Mouse (Mus musculus) hindbrain, embryonic 13.5 days (tissue): ENCODE data around the gene Prdx2. TPM values are rescaled to one million over a fixed set of nuclear protein-coding genes. Genes with fewer than 3 reads are reported as not detected.
A peak's percentile ranks its signal among the peaks of the same experiment; 100 is the strongest.

Source experiments
- ATAC-seq: fragments of 200-750 bp; cut with Nextera tagmentation; 2 replicates; pipeline ENCODE4 v1.8.0; 2017; ENCODE audit warnings: moderate TSS enrichment; ENCODE audit not compliant: low FRiP score
- H3K27ac ChIP-seq: fragments of 300-500 bp; sonication (generic); 2 replicates; pipeline ENCODE4 v1.5.1; 2015; ENCODE audit warnings: inconsistent platforms, mild to moderate bottlenecking, moderate library complexity
- H3K27me3 ChIP-seq: fragments of 300-500 bp; sonication (generic); 2 replicates; pipeline ENCODE4 v1.6.1; 2015; ENCODE audit warnings: mild to moderate bottlenecking, inconsistent platforms
- H3K36me3 ChIP-seq: fragments of 300-500 bp; sonication (generic); 2 replicates; pipeline ENCODE4 v1.6.1; 2015; ENCODE audit warnings: mild to moderate bottlenecking, inconsistent platforms
- H3K4me1 ChIP-seq: fragments of 300-500 bp; sonication (generic); replicated peaks from 2 replicates; pipeline ENCODE4 v1.6.1; 2015; ENCODE audit warnings: inconsistent platforms
- H3K4me2 ChIP-seq: fragments of 300-500 bp; sonication (generic); 2 replicates; pipeline ENCODE4 v1.6.1; 2015; ENCODE audit warnings: inconsistent platforms, mild to moderate bottlenecking, moderate library complexity
- H3K4me3 ChIP-seq: fragments of 300-500 bp; sonication (generic); 2 replicates; pipeline ENCODE4 v1.5.1; 2015; ENCODE audit warnings: mild to moderate bottlenecking, inconsistent platforms
- H3K9ac ChIP-seq: fragments of 300-500 bp; sonication (generic); 2 replicates; pipeline ENCODE4 v1.6.1; 2015; ENCODE audit warnings: mild to moderate bottlenecking, inconsistent platforms
- H3K9me3 ChIP-seq: fragments of 300-500 bp; sonication (generic); 2 replicates; pipeline ENCODE4 v1.6.1; 2016; ENCODE audit warnings: inconsistent platforms
- WGBS: fragments of 180-500 bp; shearing (Covaris S2); methylation state at CpG from one replicate; pipeline ENCODE4 v1.1.7; 2015; 5-methylcytosine and 5-hydroxymethylcytosine counted together
- polyA plus RNA-seq: library from polyadenylated mRNA; unstranded; fragments of >200 nt; fragmentation: Nextera tagmentation; extraction: Ambion mirVana; gene quantifications from 2 replicates; pipeline ENCODE4 v1.2.1, GENCODE M21; 2015

Prdx2 gene
- polyA plus RNA-seq, 1 experiment from 2014 or later: 1,362 TPM

- H3K27me3 ChIP-seq: peaks cover 24% of the 10 kb centered on the region
- no peak for ATAC-seq
- 54% methylated on average over 2 of the region's 2 CpGs for WGBS
- H3K4me3 ChIP-seq: no peak overlapping the region
- peaks cover 23% of the 10 kb centered on the region for H3K36me3 ChIP-seq
- no peak overlapping the region for H3K27ac ChIP-seq
- H3K9me3 ChIP-seq: no peaks in the 10 kb centered on the region
- no peaks in the 10 kb centered on the region for H3K4me1 ChIP-seq
- no peak overlapping the region for H3K4me2 ChIP-seq
- no peak overlapping the region for H3K9ac ChIP-seq
These were observed 12.6 kb upstream of the Prdx2 start for GRCm38 (mm10) chr8:84956768-84957167.

GRCm38 (mm10) chr8:84959811-84960210 is 9.6 kb upstream of the Prdx2 start:
- Histone ChIP-seq H3K27me3 (0 out of 2 replicates have a peak, but pooled peaks cover 2% of the 10 kb centered on the region), H3K27ac (no peak overlapping the region), H3K4me1 (peaks cover under 1% of the 10 kb centered on the region), H3K9me3 (no peaks in the 10 kb centered on the region), H3K4me2 (no peak overlapping the region), H3K9ac (no peak overlapping the region), H3K4me3 (no peak overlapping the region), H3K36me3 (peaks cover 23% of the 10 kb centered on the region)
- WGBS: 92% methylated on average over 7 of the region's 7 CpGs
- no peak for ATAC-seq

- Histone ChIP-seq H3K27me3 (no peaks in the 10 kb centered on the region), H3K9ac (no peak overlapping the region), H3K4me2 (no peak overlapping the region), H3K4me3 (no peak overlapping the region), H3K36me3 (peaks cover 10% of the 10 kb centered on the region), H3K9me3 (no peaks in the 10 kb centered on the region), H3K4me1 (peaks cover 32% of the 10 kb centered on the region), H3K27ac (no peak overlapping the region)
- ATAC-seq: no peak
- WGBS: 92% methylated on average over 4 of the region's 4 CpGs
These were observed 5.4 kb upstream of the Prdx2 start for GRCm38 (mm10) chr8:84963952-84964351.

GRCm38 (mm10) chr8:84965731-84966291 is 3.6 kb upstream of the Prdx2 start:
- H3K9ac ChIP-seq: peak overlapping the region; percentile 80
- WGBS: under 1% methylated on average over 41 of the region's 41 CpGs
- peak; percentile 77 for ATAC-seq

GRCm38 (mm10) chr8:84966603-84967002 is 2.8 kb upstream of the Prdx2 start:
- ATAC-seq: no peak
- H3K9ac ChIP-seq: no peak overlapping the region

More at GRCm38 (mm10) chr8:84965731-84966291, 3.6 kb upstream of the Prdx2 start:
- peak overlapping the region; percentile 62 for H3K4me3 ChIP-seq
- no peaks in the 10 kb centered on the region for H3K27me3 ChIP-seq
- H3K27ac ChIP-seq: peak overlapping the region; percentile 70
- H3K9me3 ChIP-seq: no peaks in the 10 kb centered on the region
- H3K4me2 ChIP-seq: peak overlapping the region; percentile 92
- H3K36me3 ChIP-seq: peaks cover 5% of the 10 kb centered on the region
- peaks cover 38% of the 10 kb centered on the region for H3K4me1 ChIP-seq

GRCm38 (mm10) chr8:84967532-84968304 is 1.7 kb upstream of the Prdx2 start:
- Histone ChIP-seq H3K9ac (no peak overlapping the region), H3K4me2 (no peak overlapping the region), H3K27ac (no peak overlapping the region), H3K36me3 (peaks cover 21% of the 10 kb centered on the region), H3K4me3 (no peak overlapping the region), H3K4me1 (peaks cover 50% of the 10 kb centered on the region), H3K27me3 (no peaks in the 10 kb centered on the region), H3K9me3 (no peaks in the 10 kb centered on the region)
- WGBS: 90% methylated on average over 13 of the region's 13 CpGs
- no peak for ATAC-seq

More at GRCm38 (mm10) chr8:84966603-84967002, 2.8 kb upstream of the Prdx2 start:
- H3K9me3 ChIP-seq: no peaks in the 10 kb centered on the region
- H3K27me3 ChIP-seq: no peaks in the 10 kb centered on the region
- H3K4me3 ChIP-seq: peak overlapping the region; percentile 62; the same call in 1 of the 2 replicates
- H3K36me3 ChIP-seq: peaks cover 10% of the 10 kb centered on the region
- 58% methylated on average over 3 of the region's 3 CpGs for WGBS
- peak overlapping the region; percentile 92 for H3K4me2 ChIP-seq
- no peak overlapping the region for H3K27ac ChIP-seq
- H3K4me1 ChIP-seq: peaks cover 46% of the 10 kb centered on the region

- no peaks in the 10 kb centered on the region for H3K27me3 ChIP-seq
- H3K4me1 ChIP-seq: peaks cover 50% of the 10 kb centered on the region
- H3K9ac ChIP-seq: peak overlapping the region; percentile 90
- H3K4me2 ChIP-seq: peak overlapping the region; percentile 98
- peak overlapping the region; percentile 91 for H3K27ac ChIP-seq
- H3K36me3 ChIP-seq: peaks cover 30% of the 10 kb centered on the region
- 13% methylated on average over 2 of the region's 2 CpGs for WGBS
- H3K4me3 ChIP-seq: peak overlapping the region; percentile 74
- no peaks in the 10 kb centered on the region for H3K9me3 ChIP-seq
- ATAC-seq: no peak
These were observed 737 bp upstream of the Prdx2 start for GRCm38 (mm10) chr8:84968650-84969049.

GRCm38 (mm10) chr8:84970135-84970790 is 876 bp downstream of the Prdx2 start:
- peaks cover 57% of the 10 kb centered on the region for H3K4me1 ChIP-seq
- WGBS: 8% methylated on average over 21 of the region's 21 CpGs
- no peaks in the 10 kb centered on the region for H3K9me3 ChIP-seq
- peak overlapping the region; percentile 91 for H3K27ac ChIP-seq
- peak overlapping the region; percentile 98 for H3K4me2 ChIP-seq
- H3K36me3 ChIP-seq: peaks cover 41% of the 10 kb centered on the region
- H3K4me3 ChIP-seq: peak overlapping the region; percentile 74
- H3K9ac ChIP-seq: peak overlapping the region; percentile 90
- no peak for ATAC-seq
- no peaks in the 10 kb centered on the region for H3K27me3 ChIP-seq

GRCm38 (mm10) chr8:84970913-84971312 is 1.5 kb downstream of the Prdx2 start:
- Histone ChIP-seq H3K4me2 (peak overlapping the region; percentile 98), H3K4me3 (peak overlapping the region; percentile 74), H3K27ac (peak overlapping the region; percentile 91), H3K27me3 (no peaks in the 10 kb centered on the region), H3K4me1 (peaks cover 59% of the 10 kb centered on the region), H3K9ac (peak overlapping the region; percentile 90), H3K36me3 (peaks cover 41% of the 10 kb centered on the region), H3K9me3 (no peaks in the 10 kb centered on the region)
- 66% methylated on average over 5 of the region's 5 CpGs for WGBS
- ATAC-seq: no peak

- H3K36me3 ChIP-seq: peaks cover 41% of the 10 kb centered on the region
- no peaks in the 10 kb centered on the region for H3K9me3 ChIP-seq
- H3K9ac ChIP-seq: no peak overlapping the region
- peaks cover 12% of the 10 kb centered on the region for H3K27me3 ChIP-seq
- ATAC-seq: no peak
- 93% methylated on average over 1 of the region's 1 CpGs for WGBS
- no peak overlapping the region for H3K4me3 ChIP-seq
- no peak overlapping the region for H3K4me2 ChIP-seq
- no peak overlapping the region for H3K27ac ChIP-seq
- peaks cover 66% of the 10 kb centered on the region for H3K4me1 ChIP-seq
These were observed 3.7 kb downstream of the Prdx2 start for GRCm38 (mm10) chr8:84973079-84973478.

- H3K27ac ChIP-seq: peak overlapping the region; percentile 9; the same call in 1 of the 2 replicates
- peaks cover 67% of the 10 kb centered on the region for H3K4me1 ChIP-seq
- ATAC-seq: no peak
- 61% methylated on average over 4 of the region's 4 CpGs for WGBS
- H3K4me2 ChIP-seq: no peak overlapping the region
- H3K27me3 ChIP-seq: peaks cover 13% of the 10 kb centered on the region
- no peak overlapping the region for H3K4me3 ChIP-seq
- H3K9ac ChIP-seq: 0 out of 2 replicates have a peak overlapping the region, but pooled peaks have one; percentile 44
- H3K9me3 ChIP-seq: no peaks in the 10 kb centered on the region
- H3K36me3 ChIP-seq: peaks cover 41% of the 10 kb centered on the region
These were observed 4.6 kb downstream of the Prdx2 start for GRCm38 (mm10) chr8:84973803-84974542.
